Mouse (Mus musculus) frontal cortex, postnatal 25 days (tissue): Measurements from ENCODE around the gene Serp2.

Experiments used
- DNase-seq, 2 experiments: peaks; one replicate each; pipeline ENCODE4 v3.0.0; 2022; ENCODE audit warnings: low spot score in 2 of 2

Gene Serp2

DNA sequence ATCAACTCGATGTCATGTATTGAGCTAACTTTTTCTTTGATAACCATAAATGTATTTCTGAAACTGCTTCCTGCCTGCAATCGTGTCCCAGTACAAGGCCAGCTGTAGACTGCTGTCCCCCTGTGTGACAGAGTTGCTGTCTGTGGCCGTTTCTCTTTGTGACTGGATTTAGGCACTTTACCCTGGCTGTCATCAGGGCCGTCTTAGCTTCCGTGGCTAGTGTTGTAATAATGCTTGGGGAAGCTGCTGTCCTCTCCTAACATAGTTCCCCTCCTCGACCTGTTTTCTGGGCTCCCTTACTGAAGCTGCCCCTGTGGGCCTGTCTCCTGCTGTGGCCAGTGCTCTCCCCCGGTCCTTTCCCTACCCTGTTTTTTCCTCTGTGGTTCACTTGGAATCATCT lies 58.5 kb downstream of the Serp2 start:
- no peak for DNase-seq

- DNase-seq, result no peak
Observed at GRCm38 (mm10) chr14:76497187-76497586, 59.5 kb downstream of the Serp2 start.

- DNase-seq, result no peak
Observed at GRCm38 (mm10) chr14:76495022-76495421, 61.7 kb downstream of the Serp2 start.

GRCm38 (mm10) chr14:76489128-76489527 lies 67.6 kb downstream of the Serp2 start:
- no peak for DNase-seq

DNA sequence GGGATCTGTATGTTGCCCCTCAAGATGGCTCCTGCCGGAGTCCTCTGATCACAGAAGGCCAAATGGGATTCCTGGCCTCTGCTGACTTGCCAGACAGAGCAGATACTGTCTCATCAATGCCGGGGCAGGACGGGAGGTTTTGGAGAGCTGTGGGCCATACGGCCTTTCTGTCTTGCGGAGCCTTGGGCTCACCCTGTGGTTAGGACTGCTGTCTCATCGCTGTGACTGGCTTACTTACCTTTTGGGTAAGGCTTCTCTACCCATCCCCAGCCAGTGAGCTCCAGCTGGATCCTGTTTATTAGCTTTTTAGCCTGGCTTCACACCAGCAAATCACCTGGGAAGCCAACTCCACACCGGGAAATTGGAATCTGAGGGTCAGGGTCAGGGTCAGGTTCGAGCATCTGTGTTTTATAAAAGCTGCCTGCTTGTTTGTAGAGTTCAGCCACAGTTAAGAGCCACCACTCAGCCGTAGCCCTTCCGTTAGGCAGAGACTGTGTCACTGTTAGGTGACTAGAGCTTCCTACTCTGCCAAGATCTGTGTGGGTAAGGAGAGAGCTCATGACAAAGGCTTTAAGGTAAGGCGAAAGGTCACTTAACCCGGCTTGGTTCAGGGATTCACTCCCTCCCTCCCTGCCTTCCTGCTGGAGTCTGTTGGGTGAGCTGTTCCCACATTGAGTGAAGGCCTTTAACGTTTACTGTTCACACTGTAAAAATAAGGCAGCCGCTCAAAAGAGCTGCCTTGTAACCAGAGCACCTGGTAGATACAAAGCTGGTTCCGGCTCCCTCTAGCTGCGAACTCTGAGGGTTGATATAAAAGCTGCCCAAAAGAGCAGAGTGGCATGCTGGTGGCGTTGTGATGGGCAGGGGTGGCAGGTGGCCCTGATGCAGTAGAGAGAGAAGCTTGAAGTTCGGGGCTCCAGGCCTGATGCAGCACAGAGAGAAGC lies 68.3 kb downstream of the Serp2 start:
- no peak for DNase-seq

DNA sequence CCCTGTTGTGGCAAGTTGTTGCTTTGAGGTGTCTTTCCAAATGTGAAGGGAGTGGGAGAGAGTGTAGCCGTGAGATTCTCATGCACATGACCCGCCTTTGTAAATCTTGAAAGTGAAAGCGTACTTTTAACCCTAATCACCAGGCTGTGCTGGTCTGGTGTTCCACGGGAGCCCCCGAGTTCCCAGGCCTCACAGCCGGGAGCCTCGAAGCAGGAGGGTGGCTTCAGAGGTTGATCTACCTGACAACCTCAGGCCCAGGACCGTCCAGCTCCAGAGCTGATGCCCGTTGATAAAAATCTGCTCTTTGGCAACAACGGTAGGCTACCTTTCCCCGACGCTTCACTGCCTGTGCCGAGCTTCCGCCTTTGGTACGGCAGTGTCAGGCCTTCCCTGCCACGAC lies 69.1 kb downstream of the Serp2 start:
- DNase-seq, result no peak

DNA sequence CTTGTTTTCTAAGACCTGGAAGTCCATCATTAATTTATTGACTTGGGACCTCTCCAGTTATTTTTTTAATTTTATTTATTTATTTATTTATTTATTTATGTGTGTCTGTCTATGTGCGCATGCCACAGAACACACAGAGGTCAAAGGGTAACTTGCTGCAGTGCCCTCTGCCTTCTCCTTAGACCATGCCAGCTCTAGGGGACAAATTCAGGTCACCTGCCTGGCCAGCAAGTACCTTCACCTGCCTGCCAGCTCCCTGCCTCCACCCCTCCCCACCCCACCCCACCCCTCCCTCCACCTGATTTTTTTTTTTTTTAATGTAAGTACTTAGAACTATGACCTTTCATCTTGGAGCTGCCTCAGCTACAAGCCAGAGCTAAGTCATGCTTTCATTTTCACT lies 73.0 kb downstream of the Serp2 start:
- no peak for DNase-seq
